Mouse (Mus musculus): Measurements from ENCODE around the gene Map3k14. TPM values are rescaled to one million over a fixed set of nuclear protein-coding genes. Genes with fewer than 3 reads are reported as not detected.

Map3k14 gene
- total RNA-seq, 2 experiments from 2014 or later: 1.2 to 2.9 TPM

DNA sequence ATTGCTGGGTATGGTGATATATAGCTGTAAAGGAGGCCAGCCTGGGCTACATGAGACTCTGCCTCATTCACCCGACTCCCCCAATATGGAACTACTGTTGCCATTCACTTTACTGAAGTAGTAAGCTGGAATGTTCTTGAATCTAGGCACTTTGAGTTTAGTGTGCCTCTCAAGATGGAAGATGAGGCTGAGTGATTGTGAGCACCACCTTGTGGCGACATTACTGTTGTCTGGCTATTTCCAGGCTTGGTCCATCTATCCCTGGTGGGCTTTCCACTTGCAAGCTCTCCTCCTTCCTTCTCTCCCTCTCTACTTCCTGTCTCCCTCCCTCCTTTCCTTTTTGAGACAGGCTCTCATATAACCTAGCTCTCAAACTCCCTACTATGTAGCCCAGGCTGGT lies 82.4 kb downstream of the Map3k14 start:
- 0 out of 2 replicates have a peak, but pooled peaks have one; percentile 40 for ATAC-seq (replicated peaks; ENCODE audit: low FRiP score, low TSS enrichment, poor library complexity, severe bottlenecking)

DNA sequence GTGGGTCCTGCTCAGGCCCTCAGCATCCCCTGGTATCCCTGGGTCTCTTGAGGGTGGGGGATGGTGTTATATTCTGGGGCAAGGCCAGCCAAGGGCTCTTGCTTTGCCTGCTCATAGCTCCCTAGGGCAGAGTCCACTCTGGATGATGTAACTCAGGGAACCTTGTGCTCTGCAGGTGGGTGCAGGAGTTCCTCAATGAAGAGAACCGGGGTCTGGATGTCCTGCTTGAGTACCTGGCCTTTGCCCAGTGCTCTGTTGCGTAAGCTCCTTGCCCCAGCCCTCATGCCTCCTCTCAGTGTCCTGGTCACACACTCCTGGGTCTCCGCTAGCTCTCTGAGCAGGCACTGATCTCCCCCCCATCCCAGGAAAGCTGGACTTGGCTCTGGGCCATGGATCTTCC lies 85.4 kb downstream of the Map3k14 start:
- ATAC-seq (replicated peaks; ENCODE audit: low FRiP score, low TSS enrichment, poor library complexity, severe bottlenecking): no peak

DNA sequence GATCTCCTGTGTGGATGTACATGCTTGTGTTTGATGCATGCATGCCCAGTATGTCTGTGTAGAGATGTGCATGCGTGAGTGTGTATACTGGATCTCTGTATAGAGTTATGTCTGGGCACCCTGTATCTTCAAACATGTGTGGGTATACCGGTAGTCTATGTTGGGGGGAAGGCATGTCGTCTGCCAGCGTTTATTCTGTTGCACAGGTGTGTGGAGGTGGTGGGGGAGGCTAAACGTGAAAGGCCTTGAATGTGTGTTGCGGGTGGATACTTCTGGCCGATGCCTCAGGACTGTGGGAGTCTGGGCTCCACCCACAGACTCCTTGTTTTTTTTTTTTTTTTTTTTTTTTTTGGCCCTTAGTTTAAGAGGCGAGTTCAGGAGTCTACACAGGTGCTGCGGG lies 85.9 kb downstream of the Map3k14 start:
- ATAC-seq (replicated peaks; ENCODE audit: low FRiP score, low TSS enrichment, poor library complexity, severe bottlenecking): no peak

DNA sequence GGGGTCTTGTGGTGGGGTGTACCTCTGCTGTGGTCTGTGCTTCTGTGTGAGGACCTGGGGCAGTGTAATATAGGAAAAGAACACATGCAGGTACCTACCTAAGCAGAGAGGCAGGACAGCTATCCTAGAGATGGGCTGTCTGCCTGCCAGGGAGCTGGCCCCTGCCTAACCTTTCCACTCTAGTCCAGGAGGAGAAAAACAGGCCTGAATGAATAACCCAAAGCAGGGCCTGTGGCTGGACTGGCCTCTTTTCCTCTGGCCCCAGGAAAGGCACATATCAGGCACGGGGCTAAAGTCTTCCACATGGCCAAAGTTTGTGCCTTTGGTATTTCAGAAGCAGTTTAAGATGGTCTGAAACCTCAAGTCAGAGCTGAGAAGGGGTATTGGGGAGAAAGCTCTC lies 86.8 kb downstream of the Map3k14 start:
- no peak for ATAC-seq (replicated peaks; ENCODE audit: low FRiP score, low TSS enrichment, poor library complexity, severe bottlenecking)

DNA sequence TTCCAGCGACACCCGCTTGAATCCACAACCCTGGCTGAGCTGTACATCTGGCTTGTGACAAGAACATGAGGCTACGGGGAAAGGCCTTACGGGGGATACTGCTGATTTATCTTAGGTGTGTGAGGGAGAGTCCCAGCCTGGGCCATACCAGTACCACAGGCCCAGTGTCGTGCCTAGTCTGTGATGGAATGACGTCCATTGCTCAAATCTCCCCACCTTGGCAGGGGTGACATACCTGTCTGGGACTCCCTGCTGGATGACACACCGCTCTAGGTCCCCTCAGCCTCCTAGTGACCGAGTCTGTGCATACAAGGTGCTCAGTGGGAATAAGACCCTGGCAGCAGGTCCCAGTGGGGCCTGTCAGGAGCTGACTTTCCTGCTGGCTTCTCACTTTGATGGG lies 88.5 kb downstream of the Map3k14 start:
- no peak for ATAC-seq (replicated peaks; ENCODE audit: low FRiP score, low TSS enrichment, poor library complexity, severe bottlenecking)

DNA sequence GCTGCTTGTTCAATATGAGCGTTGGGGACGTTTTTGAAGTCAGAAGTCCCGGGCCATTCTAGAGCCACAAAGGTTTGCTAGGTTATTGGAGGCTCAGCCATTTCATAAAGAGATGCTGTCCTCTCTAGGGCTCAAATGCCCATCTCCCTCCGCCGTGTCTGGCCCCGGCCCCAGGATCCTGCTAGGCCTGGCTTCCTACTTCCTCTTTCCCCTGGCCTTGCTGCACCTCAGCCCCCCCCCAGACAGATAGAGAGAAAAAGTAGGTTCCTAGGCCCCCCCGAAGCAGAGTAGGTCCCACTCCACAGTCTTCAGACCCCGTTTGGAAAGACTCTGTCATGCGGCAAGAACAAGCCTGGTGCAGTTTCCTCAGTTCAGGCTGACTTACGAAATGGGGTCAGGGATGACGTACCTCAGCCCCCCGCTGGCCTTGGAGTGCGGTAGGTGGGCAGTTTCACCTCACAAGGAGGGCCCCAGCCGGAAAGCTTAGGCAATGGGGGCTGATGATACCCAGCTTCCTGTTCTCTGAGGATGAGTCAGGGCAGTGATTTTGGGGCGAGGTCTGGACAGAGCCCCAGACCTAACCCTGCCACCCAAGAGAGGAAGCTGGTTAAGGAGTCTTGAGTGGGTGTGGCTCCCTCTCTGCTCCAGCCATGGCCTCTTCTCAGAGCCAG lies 89.3 kb downstream of the Map3k14 start:
- no peak for ATAC-seq (replicated peaks; ENCODE audit: low FRiP score, low TSS enrichment, poor library complexity, severe bottlenecking)

DNA sequence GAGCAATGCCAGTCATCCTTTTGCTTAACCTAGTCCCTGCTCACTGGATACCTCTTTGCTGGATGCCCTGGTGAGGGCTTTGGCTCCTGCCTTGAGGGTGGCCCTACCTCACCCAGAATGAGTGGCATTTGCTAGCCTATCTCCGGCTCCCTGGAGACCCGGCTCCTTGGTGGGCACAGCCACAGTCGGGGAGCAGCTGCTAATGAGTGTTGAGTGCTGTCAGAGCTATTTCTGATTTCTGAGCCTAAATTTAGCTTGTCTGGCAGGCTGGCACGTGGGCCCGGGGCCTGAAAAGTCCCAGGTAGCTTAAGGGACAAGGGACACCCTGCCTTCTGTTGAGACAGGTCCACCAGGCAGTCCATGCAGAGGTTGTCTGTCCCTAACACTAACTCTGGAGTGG lies 90.1 kb downstream of the Map3k14 start:
- ATAC-seq (replicated peaks; ENCODE audit: low FRiP score, low TSS enrichment, poor library complexity, severe bottlenecking): no peak

DNA sequence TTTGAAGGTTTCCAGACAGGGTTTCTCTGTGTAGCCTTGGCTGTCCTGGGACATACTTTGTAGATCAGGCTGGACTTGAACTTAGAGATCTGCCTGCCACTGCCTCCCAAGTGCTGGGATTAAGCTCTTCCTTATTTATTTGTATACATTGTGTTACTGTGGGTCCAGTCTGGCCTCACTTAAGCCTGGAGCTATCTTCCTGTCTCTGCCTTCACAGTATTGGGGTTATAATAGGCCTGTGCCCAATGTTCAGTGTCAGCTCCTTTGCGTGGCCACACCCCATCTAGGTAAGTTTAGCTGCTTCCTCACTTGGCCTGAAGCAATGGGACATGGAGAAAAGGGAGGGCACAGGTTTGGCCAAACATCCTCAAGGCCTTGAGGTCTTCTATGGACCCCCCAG lies 90.8 kb downstream of the Map3k14 start:
- no peak for ATAC-seq (replicated peaks; ENCODE audit: low FRiP score, low TSS enrichment, poor library complexity, severe bottlenecking)

DNA sequence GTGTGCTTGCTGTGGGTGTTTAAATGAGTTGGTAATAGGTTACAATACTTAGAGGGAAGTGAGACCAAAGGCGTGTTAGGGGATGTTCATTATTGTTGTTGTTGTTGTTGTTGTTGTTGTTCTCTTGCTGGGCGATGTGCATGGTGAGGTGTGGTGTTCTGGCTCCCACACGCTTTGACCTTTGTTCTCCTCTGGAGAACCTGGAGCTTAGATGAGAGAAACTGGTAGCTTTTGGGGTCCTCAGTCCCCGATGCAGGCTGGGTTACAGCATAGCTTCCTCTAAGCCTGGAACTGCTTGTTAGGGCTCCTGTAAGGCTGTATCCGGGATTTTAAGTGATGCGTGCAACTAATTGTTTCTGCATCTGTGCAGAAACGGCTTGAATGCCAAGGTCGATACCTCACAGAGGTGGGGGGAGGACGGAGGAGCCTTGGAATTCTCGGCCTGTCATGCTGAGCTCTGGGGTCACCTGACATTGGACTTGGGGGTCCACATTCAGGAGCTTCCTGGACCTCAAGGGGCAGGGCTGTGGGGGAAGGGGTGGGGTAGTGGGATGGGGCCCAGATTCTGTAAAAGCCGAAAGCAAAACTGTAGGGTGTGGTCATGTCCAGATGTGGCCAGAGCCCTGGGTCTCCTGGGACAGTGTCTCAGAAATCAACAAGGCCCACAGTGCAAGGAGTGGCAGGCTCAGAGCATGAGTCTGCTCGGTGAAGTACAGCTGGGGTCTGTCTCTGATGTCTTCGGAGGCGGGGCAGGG lies 91.4 kb downstream of the Map3k14 start:
- ATAC-seq (replicated peaks; ENCODE audit: low FRiP score, low TSS enrichment, poor library complexity, severe bottlenecking): no peak

DNA sequence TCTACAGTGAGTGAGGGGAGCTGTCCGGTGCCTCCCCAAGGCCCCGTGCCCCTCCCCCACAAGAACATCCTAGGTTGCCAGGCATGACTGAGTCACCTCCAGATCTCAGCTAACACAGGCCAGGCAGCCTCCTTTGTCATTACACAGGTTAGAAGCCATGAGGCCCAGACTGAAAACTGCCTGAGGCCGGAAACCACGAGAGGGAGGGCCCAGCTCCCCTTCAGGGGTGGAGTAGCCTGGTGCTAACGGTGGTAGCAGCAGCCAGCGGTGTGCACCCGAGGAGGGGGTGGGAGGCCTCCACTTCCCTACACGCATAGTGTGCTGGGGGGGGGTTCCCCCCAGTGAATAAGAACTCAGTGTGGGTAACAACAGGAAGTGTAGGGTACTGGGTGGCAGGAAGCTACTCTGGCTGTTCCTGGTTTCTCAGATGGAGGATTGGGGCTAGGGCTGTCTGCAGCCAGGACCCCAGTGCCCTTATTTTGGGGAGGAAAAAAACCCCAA lies 92.3 kb downstream of the Map3k14 start:
- peak; percentile 50 for ATAC-seq (replicated peaks; ENCODE audit: low FRiP score, low TSS enrichment, poor library complexity, severe bottlenecking)

DNA sequence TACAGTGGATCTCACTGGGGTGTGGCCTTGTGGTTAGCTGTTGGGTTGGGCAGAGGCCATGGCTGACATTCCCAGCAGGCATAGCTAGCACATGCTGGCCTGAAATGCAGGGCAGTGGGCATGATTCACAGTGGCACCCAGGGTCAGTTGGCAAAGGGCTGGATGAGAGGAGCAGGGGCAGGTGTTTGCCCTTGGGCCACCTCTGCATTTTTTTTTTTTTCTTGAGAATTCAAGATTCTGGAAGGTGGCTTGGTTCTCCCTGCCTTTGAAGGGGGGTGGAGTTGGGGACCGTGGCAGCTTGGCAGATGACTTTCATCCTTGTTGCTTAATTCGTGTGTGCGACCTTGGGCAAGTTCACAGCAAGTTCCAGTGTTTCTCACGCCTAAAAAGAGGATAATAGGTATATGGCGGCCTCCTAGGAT lies 92.8 kb downstream of the Map3k14 start:
- ATAC-seq (replicated peaks; ENCODE audit: low FRiP score, low TSS enrichment, poor library complexity, severe bottlenecking): no peak

DNA sequence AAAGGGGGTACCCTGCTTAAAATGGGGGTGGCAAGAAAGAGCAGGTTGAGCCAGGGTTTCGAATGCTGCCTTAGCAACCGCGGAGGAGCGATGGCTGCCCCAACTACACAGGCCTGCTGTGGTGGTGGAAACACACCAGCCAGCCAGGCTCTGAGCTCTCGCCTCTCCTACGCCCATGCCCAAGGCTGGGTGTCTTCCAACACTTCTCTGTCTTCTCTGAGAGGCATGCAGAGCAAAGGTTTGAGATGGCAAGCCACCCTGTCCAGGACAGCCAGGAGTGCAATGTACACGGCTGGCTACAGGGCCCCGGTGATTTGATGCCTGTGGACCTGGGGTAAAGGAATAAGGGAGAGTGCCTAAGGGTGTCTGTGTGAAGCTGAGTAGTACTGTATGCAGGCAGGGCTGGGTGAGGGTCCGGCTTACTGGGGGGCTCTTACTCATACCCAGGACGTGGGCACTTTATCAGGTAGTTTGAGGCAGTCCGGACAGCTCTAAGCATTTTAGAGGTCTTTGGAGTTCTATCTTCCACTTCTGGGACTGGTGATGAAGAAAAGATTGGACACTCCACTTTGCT lies 93.4 kb downstream of the Map3k14 start:
- ATAC-seq (replicated peaks; ENCODE audit: low FRiP score, low TSS enrichment, poor library complexity, severe bottlenecking): no peak

DNA sequence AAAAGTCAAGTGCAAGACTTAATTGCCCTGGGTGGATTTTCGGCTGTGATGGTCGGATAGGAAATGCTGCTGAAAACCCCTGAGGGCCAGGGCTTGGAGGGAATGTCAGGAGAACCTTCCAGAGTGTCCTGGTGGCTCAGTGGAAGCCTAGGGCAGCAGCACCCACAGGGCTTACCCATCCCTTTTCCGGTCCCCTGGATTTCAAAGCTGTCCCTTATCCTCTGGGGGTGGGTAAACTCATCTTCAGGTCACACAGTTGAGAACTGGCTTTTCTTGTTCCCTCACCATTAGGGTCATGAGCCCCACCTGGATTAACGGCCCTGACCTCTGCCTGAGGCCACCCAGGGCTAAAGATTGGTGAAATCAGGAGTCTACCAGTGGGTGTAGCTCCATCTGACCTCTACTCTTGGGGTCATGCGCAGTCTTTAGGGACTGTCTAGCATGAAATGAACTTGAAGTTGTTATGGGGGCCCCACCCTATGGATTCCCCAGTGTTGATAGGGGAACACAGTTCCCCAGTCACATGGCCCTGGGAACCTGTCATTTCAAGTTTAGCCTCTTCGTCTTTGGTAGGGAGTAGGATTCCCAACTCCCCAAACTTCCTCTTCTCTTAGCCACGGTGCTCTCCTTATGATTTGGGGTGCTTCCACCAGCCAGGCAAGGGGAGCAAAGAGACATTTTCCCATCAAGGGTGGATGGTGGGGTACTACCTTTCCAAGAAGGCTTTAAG lies 94.1 kb downstream of the Map3k14 start:
- ATAC-seq (replicated peaks; ENCODE audit: low FRiP score, low TSS enrichment, poor library complexity, severe bottlenecking): no peak

DNA sequence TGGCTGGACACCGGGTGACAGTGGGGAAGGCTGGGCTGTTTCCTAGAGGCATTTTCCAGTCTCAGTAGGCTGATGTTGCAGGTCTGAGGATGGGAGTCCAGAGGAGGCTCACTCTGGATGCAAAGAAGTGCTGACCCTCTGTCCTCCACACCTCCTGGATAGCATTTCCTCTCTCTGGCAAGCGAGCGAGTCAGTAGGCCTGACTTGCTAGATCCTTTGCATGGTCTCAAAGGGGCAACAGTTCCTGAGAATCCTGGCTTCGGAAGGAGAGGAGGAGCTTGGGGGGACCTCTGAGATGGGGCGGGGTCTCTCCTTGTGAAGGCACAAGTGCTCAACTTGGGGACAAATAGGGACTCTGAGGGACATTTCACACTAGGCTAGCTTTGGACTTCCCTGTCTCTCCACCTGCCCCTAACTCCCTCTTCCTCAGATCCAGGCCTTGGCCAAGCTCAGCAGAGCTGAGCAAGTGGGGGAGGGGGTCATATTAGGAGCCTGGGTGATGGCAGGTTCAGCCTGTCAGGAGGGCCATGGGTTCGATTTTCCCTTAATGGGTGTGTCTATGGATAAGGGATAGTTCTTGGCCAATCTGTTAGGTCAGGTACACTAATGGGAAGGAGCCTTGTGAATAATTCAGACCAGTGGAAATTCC lies 94.8 kb downstream of the Map3k14 start:
- no peak for ATAC-seq (replicated peaks; ENCODE audit: low FRiP score, low TSS enrichment, poor library complexity, severe bottlenecking)

DNA sequence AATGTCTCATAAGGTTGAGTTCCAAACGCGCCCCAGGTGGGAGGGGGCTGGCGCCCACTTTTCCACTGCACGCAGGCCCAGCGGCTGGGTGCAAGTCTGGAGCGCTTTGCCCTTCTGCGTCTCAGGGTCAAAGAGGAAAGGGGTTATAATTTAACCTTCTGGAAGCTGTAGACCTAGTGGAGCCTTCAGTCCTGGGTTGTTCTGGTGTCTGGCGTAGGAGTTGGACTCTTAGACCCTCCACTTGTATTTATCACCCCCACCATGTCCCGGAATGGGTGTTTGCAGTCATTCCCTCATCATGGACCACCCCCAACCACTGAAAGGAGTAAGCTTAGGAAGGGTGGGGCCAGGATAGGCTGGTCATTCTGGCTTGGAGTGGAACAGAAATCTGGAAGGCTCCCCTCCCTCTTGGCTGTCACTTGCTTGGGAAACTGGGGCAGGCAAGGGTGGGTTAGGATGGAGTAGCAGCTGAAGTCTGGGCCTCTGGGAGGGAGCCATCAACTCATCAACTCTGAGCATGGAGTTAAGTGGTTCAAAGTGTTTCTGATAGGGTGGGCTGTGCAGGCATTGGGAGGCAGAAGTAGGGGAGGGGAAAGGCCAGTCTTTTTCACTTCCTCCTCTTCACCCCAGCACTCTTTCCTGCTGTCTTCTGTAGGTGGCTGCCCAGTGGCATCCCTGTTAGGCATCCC lies 95.4 kb downstream of the Map3k14 start:
- no peak for ATAC-seq (replicated peaks; ENCODE audit: low FRiP score, low TSS enrichment, poor library complexity, severe bottlenecking)

DNA sequence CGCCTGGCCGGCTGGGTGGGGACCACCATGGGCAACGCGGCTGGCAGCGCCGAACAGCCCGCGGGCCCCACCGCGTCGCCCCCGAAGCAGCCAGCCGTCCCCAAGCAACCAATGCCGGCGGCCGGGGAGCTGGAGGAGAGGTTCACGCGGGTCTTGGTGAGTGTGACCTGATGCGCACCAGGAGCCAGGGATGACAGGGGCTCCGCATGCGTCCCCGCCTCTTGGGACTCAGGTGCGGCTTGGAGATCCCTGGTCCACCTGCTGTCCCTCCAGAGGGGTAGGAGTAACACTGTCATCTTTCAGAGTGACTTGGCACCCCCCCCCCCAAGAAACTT lies 96.0 kb downstream of the Map3k14 start:
- no peak for ATAC-seq (replicated peaks; ENCODE audit: low FRiP score, low TSS enrichment, poor library complexity, severe bottlenecking)

DNA sequence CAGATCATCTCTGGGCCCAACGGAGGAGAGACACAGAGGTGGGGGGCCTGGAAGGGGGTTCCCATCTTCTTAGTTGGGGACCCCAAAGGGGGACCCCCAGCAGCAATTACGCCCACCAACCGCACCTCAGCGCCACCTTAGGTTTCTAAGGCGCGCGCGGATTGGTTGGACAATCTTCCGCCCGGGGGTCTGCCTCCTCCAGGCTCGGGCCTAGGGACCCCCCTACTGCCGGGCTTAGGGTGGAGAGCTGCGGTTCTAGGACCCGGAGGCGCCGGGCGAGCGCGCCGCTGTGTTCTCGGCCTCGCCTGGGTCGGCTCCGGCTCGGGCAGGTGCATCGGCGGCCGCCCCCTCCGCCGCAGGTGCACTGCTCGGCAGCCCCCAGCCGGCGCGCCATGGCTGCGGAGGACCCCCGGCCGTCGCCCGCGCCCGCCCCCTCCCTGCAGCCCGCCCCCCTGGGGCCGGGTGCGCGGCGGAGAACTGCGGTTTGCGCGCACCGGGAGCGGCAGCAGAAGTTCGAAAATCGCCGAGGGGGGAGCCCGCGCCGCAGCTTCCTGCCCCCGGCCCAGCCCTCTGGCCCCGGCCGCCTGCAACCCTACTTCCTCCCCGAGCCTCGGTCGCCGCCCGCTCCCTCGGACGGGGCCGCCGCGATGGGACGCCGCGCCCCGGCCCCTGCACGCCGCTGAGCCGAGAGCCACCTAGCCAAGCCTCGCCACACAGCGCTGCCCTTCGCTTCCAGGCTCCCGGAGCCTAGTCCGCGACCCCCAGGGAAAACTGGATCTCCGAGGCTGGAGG lies 96.6 kb downstream of the Map3k14 start, which contains the start of gene Fmnl1:
Gene Fmnl1 (plus strand): TSS at position 614 of the 792 bp plus-strand sequence.
- no peak for ATAC-seq (replicated peaks; ENCODE audit: low FRiP score, low TSS enrichment, poor library complexity, severe bottlenecking)

DNA sequence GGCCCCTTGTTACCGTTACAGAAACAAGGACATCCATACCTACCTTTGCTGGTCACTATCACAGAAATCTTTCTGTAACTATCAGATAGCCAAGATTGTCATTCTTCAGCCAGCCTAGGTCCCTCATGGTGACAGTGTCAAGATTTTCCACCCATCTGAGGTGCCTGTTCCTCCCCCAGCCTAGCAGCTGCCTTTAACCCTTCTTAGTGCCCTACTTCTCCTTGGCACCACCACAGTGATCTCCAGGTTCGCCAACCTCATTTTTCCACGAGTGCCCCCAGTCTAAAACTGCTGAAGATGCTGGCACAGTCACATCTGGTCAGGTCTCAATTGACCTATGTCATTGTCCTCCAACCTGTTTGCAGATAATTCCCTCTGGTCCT lies 97.2 kb downstream of the Map3k14 start:
- no peak for ATAC-seq (replicated peaks; ENCODE audit: low FRiP score, low TSS enrichment, poor library complexity, severe bottlenecking)
